Mouse (Mus musculus) heart, embryonic 11.5 days (tissue): ENCODE measurements around the gene Zfp512b. TPM values are rescaled to one million over a fixed set of nuclear protein-coding genes. Genes with fewer than 3 reads are reported as not detected.
A peak's percentile ranks its signal among the peaks of the same experiment; 100 is the strongest.

Experiments
- ATAC-seq: fragments of 200-750 bp; cut with Nextera tagmentation; replicated peaks from 2 replicates; pipeline ENCODE4 v1.8.0; 2017; ENCODE audit warnings: moderate library complexity; ENCODE audit not compliant: insufficient number of reproducible peaks, low FRiP score, low TSS enrichment
- H3K27ac ChIP-seq: fragments of 300-500 bp; sonication (generic); 2 replicates; pipeline ENCODE4 v1.5.1; 2014; ENCODE audit warnings: mild to moderate bottlenecking, low read depth, low read length
- H3K27me3 ChIP-seq: fragments of 300-500 bp; sonication (generic); 2 replicates; pipeline ENCODE4 v1.6.1; 2014; ENCODE audit warnings: mild to moderate bottlenecking, low read length, mixed read lengths; ENCODE audit not compliant: control insufficient read depth, insufficient read depth
- H3K36me3 ChIP-seq: fragments of 300-500 bp; sonication (generic); 2 replicates; pipeline ENCODE4 v1.6.1; 2014; ENCODE audit warnings: mild to moderate bottlenecking, low read length, moderate library complexity, mixed read lengths; ENCODE audit not compliant: control insufficient read depth, insufficient read depth
- H3K4me1 ChIP-seq: fragments of 300-500 bp; sonication (generic); 2 replicates; pipeline ENCODE4 v1.6.1; 2014; ENCODE audit warnings: low read length; ENCODE audit not compliant: control insufficient read depth, insufficient read depth
- H3K4me2 ChIP-seq: fragments of 300-500 bp; sonication (generic); 2 replicates; pipeline ENCODE4 v1.6.1; 2014; ENCODE audit warnings: mild to moderate bottlenecking, moderate library complexity
- H3K4me3 ChIP-seq: fragments of 300-500 bp; sonication (generic); 2 replicates; pipeline ENCODE4 v1.5.1; 2014; ENCODE audit warnings: low read depth, low read length
- H3K9ac ChIP-seq: fragments of 300-500 bp; sonication (generic); 2 replicates; pipeline ENCODE4 v1.6.1; 2014; ENCODE audit warnings: mild to moderate bottlenecking, low read depth, low read length, moderate library complexity
- H3K9me3 ChIP-seq: fragments of 300-500 bp; sonication (generic); replicated peaks from 2 replicates; pipeline ENCODE4 v1.6.1; 2016; ENCODE audit warnings: low read length; ENCODE audit not compliant: control insufficient read depth
- WGBS: fragments of 180-500 bp; shearing (Covaris S2); extraction: QIAGEN DNeasy Blood & Tissue Kit; methylation state at CpG from one replicate; pipeline ENCODE4 v1.1.7; 2014; ENCODE audit not compliant: insufficient replicate concordance; 5-methylcytosine and 5-hydroxymethylcytosine counted together
- polyA plus RNA-seq: library from polyadenylated mRNA; unstranded; fragments of >200 nt; fragmentation: Nextera tagmentation; extraction: Ambion mirVana; gene quantifications from 2 replicates; pipeline ENCODE4 v1.2.1, GENCODE M21; 2014

Zfp512b gene
- polyA plus RNA-seq, 1 experiment from 2014 or later = 26.5 TPM

- Histone ChIP-seq H3K27ac (no peak overlapping the region), H3K36me3 (peaks cover 48% of the 10 kb centered on the region), H3K27me3 (no peaks in the 10 kb centered on the region), H3K4me1 (peaks cover 3% of the 10 kb centered on the region; the same call in 1 of the 2 replicates), H3K4me2 (no peak overlapping the region), H3K9ac (no peak overlapping the region), H3K4me3 (no peak overlapping the region), H3K9me3 (no peaks in the 10 kb centered on the region)
- WGBS = 86% methylated on average over 5 of the region's 5 CpGs
- no peak for ATAC-seq
These were observed 7.1 kb downstream of the Zfp512b start for GRCm38 (mm10) chr2:181585506-181585905.

- Histone ChIP-seq H3K4me2 (no peak within 1 kb of the TSS), H3K4me1 (peaks cover 11% of the 10 kb centered on the region), H3K9ac (no peak within 1 kb of the TSS), H3K9me3 (no peaks in the 10 kb centered on the region), H3K36me3 (peaks cover 42% of the 10 kb centered on the region), H3K27ac (no peak within 1 kb of the TSS), H3K27me3 (no peaks in the 10 kb centered on the region), H3K4me3 (no peak within 1 kb of the TSS)
- ATAC-seq = no peak
- WGBS = 85% methylated on average over 4 of the region's 4 CpGs
These were observed 8.1 kb downstream of the Zfp512b start, which contains the start of gene Uckl1 for GRCm38 (mm10) chr2:181584411-181584942. Uckl1 (minus strand) TSS chr2:181584892.

DNA sequence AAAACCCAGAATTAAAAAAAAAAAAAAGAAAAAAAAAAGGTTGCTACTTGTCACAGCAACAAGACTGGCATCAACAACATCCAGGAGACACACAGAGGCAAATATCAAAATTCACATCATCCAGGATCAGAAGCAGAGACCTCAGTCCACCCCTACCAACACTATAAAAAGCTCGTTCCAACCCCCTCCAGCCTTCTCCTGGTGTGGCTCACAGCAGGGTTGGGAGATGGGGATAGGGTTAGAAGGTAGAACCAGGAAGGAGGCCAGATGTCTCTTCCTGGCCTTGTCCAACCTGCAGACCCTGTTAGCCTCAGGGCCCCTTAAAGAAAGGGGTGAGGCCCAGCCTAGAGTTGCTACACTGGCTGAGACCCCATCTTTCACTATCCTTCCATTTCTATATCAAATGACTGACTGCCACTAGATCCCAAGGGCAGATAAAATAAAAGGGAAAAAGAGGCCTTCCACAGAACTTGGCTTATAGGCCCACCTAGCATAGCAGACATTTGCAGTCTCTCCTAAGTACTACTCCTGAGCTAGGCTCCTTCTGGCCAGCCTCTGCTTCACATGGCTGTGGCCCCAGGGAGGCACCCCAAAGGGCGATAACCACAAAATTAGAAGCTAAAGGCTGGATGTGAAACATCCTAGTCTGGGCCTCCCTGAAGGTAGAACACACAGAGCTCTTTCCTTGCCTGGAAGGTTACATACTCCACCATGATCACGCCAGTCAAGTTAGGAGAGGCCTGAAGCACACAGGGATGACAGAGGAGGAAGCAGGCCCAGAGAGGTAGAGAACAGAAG is 8.9 kb downstream of the Zfp512b start:
- H3K36me3 ChIP-seq = peaks cover 36% of the 10 kb centered on the region
- WGBS = 84% methylated on average over 3 of the region's 3 CpGs
- no peaks in the 10 kb centered on the region for H3K9me3 ChIP-seq
- no peak overlapping the region for H3K4me3 ChIP-seq
- peaks cover 19% of the 10 kb centered on the region for H3K4me1 ChIP-seq
- no peak overlapping the region for H3K4me2 ChIP-seq
- H3K27me3 ChIP-seq = no peaks in the 10 kb centered on the region
- no peak for ATAC-seq
- H3K27ac ChIP-seq = no peak overlapping the region
- no peak overlapping the region for H3K9ac ChIP-seq

GRCm38 (mm10) chr2:181582939-181583338 is 9.7 kb downstream of the Zfp512b start:
- H3K4me3 ChIP-seq = no peak overlapping the region
- no peaks in the 10 kb centered on the region for H3K9me3 ChIP-seq
- H3K36me3 ChIP-seq = peaks cover 29% of the 10 kb centered on the region
- no peak overlapping the region for H3K27ac ChIP-seq
- peaks cover 26% of the 10 kb centered on the region for H3K4me1 ChIP-seq
- ATAC-seq = no peak
- WGBS = 85% methylated on average over 1 of the region's 1 CpGs
- no peak overlapping the region for H3K4me2 ChIP-seq
- no peak overlapping the region for H3K9ac ChIP-seq
- no peaks in the 10 kb centered on the region for H3K27me3 ChIP-seq

DNA sequence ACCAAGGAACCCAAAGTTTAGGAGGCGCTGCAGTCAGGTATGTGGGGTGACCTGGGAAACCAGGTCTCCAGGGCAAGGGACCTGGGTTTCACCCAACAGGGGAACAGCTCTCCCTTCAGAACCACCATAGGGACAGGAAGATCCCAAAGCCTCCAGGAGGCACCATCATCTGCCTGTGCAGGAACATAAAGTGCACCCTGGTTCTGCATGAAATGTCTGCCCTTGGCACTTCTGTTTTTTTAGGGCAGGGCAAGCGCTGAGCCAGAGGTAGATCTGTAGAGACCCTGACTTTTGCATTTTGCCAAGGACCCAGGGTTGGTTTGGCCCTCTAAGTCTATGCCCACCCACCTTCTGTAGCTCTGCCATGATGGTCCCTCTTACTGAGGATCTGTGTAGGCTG is 10.2 kb downstream of the Zfp512b start:
- H3K9ac ChIP-seq = no peak overlapping the region
- no peak for ATAC-seq
- H3K27ac ChIP-seq = no peak overlapping the region

DNA sequence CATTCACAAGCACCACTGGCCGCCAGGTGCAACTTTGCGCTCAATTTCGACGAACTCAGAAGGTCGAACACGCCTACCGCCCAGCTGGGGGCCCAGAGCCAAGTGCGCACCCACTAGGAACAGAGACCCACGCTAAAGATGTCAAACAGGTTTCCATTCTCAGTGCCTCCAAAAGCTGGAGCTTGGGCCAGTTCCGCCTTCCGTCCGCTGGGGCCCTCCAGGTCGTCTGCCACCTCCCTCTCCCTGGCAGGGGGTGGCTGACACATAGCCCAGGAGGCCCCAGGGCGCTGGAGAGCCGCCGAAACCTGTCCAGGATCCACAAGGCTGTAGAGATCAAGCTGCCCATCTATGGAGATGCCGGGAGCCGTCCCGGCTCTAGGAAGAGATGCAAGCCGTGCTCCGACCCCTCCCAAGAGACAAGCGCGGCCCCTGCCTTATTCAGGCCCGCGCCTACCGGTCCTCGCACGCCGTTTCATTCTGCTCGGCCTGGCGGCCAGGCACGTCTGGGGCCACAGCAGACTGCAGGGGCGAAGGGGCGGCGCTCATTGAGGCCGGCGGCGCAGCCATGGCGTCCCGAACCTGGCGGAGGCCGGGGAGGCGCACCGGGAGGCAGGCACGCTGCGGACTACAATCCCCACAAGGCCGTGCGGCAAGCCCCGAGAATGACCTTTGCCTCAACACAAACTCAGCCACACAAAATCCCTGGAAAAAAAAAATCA is 11.0 kb downstream of the Zfp512b start:
- H3K9me3 ChIP-seq = no peaks in the 10 kb centered on the region
- H3K4me1 ChIP-seq = peaks cover 30% of the 10 kb centered on the region
- peak; percentile 82 for ATAC-seq
- peak overlapping the region; percentile 98 for H3K4me2 ChIP-seq
- under 1% methylated on average over 49 of the region's 49 CpGs for WGBS
- H3K36me3 ChIP-seq = peaks cover 18% of the 10 kb centered on the region
- peak overlapping the region; percentile 90 for H3K9ac ChIP-seq
- no peaks in the 10 kb centered on the region for H3K27me3 ChIP-seq
- H3K27ac ChIP-seq = peak overlapping the region; percentile 95
- H3K4me3 ChIP-seq = peak overlapping the region; percentile 83

More for the DNA sequence above, 10.2 kb downstream of the Zfp512b start:
- WGBS = 80% methylated on average over 2 of the region's 2 CpGs
- Histone ChIP-seq H3K4me2 (peak overlapping the region; percentile 98), H3K36me3 (peaks cover 25% of the 10 kb centered on the region), H3K4me3 (no peak overlapping the region), H3K9me3 (no peaks in the 10 kb centered on the region), H3K4me1 (peaks cover 30% of the 10 kb centered on the region), H3K27me3 (no peaks in the 10 kb centered on the region)

- Histone ChIP-seq H3K4me1 (peaks cover 30% of the 10 kb centered on the region), H3K36me3 (peaks cover 12% of the 10 kb centered on the region), H3K9me3 (no peaks in the 10 kb centered on the region), H3K9ac (peak overlapping the region; percentile 90), H3K27me3 (no peaks in the 10 kb centered on the region), H3K27ac (peak overlapping the region; percentile 95), H3K4me2 (peak overlapping the region; percentile 98), H3K4me3 (peak overlapping the region; percentile 83)
- WGBS = 1% methylated on average over 11 of the region's 11 CpGs
- ATAC-seq = peak; percentile 78
These were observed 11.6 kb downstream of the Zfp512b start for GRCm38 (mm10) chr2:181581016-181581401.

DNA sequence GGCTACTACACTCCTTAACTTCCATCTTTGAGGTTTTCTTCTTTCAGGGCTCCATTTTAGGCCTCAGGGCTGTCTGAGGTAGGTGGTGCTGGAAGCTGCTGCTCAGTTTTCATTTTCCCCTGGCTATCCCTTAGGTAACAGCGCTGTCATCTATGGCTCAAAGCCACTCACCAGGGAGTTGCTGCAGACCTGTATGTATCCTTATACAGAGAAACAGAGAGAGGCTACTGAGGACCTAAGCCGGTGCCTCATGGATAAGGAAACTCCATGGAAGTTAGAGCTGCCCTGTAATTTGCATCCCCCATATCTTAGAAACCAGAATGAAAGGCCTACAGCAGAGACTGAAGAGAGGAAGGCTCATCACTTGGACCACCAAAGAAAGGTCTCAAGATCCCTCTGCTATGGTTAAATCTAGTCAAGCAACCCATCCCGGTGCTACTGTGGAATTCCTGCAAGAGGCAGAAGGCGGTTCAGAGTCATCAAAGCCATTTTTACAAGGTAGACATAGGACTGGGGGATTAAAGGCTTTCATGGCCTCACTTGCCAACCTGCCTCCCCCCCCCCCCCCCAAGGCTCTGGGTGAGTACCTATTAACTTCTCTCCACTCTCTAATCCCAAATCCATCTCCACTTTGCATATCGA is 12.4 kb downstream of the Zfp512b start:
- H3K27ac ChIP-seq = peak overlapping the region; percentile 73; the same call in 1 of the 2 replicates
- peaks cover 30% of the 10 kb centered on the region for H3K4me1 ChIP-seq
- H3K4me2 ChIP-seq = peak overlapping the region; percentile 98
- no peak for ATAC-seq
- H3K9ac ChIP-seq = peak overlapping the region; percentile 90
- peaks cover 9% of the 10 kb centered on the region for H3K36me3 ChIP-seq
- no peaks in the 10 kb centered on the region for H3K9me3 ChIP-seq
- H3K4me3 ChIP-seq = peak overlapping the region; percentile 83
- WGBS = 77% methylated on average over 5 of the region's 5 CpGs
- H3K27me3 ChIP-seq = no peaks in the 10 kb centered on the region
